Mouse (Mus musculus) kidney, embryonic 15.5 days (tissue): ENCODE measurements around the gene Prr19. TPM values are rescaled to one million over a fixed set of nuclear protein-coding genes. Genes with fewer than 3 reads are reported as not detected.

Experiments
- ATAC-seq: fragments of 200-750 bp; cut with Nextera tagmentation; replicated peaks from 2 replicates; pipeline ENCODE4 v1.8.0; 2017; ENCODE audit warnings: moderate TSS enrichment; ENCODE audit not compliant: low FRiP score
- H3K27ac ChIP-seq: fragments of 300-500 bp; sonication (generic); 2 replicates; pipeline ENCODE4 v1.5.1; 2015; ENCODE audit warnings: mild to moderate bottlenecking, inconsistent platforms
- H3K27me3 ChIP-seq: fragments of 300-500 bp; sonication (generic); 2 replicates; pipeline ENCODE4 v1.6.1; 2015; ENCODE audit warnings: inconsistent platforms
- H3K36me3 ChIP-seq: fragments of 300-500 bp; sonication (generic); 2 replicates; pipeline ENCODE4 v1.6.1; 2015; ENCODE audit warnings: inconsistent platforms
- H3K4me1 ChIP-seq: fragments of 300-500 bp; sonication (generic); 2 replicates; pipeline ENCODE4 v1.6.1; 2015; ENCODE audit warnings: inconsistent platforms
- H3K4me2 ChIP-seq: fragments of 300-500 bp; sonication (generic); 2 replicates; pipeline ENCODE4 v1.6.1; 2015; ENCODE audit warnings: moderate library complexity, mild to moderate bottlenecking, inconsistent platforms
- H3K4me3 ChIP-seq: fragments of 300-500 bp; sonication (generic); replicated peaks from 2 replicates; pipeline ENCODE4 v1.5.1; 2015; ENCODE audit warnings: mild to moderate bottlenecking, inconsistent platforms
- H3K9ac ChIP-seq: fragments of 300-500 bp; sonication (generic); 2 replicates; pipeline ENCODE4 v1.6.1; 2015; ENCODE audit warnings: mild to moderate bottlenecking, inconsistent platforms
- H3K9me3 ChIP-seq: fragments of 300-500 bp; sonication (generic); replicated peaks from 2 replicates; pipeline ENCODE4 v1.6.1; 2016; ENCODE audit warnings: inconsistent platforms
- WGBS: fragments of 180-500 bp; shearing (Covaris S2); methylation state at CpG from one replicate; pipeline ENCODE4 v1.1.7; 2015; ENCODE audit warnings: mixed read lengths; 5-methylcytosine and 5-hydroxymethylcytosine counted together
- polyA plus RNA-seq: library from polyadenylated mRNA; unstranded; fragments of >200 nt; fragmentation: Nextera tagmentation; extraction: Ambion mirVana; gene quantifications from 2 replicates; pipeline ENCODE4 v1.2.1, GENCODE M21; 2015

Prr19 gene
- polyA plus RNA-seq, 1 experiment from 2014 or later, result 0.90 TPM

DNA sequence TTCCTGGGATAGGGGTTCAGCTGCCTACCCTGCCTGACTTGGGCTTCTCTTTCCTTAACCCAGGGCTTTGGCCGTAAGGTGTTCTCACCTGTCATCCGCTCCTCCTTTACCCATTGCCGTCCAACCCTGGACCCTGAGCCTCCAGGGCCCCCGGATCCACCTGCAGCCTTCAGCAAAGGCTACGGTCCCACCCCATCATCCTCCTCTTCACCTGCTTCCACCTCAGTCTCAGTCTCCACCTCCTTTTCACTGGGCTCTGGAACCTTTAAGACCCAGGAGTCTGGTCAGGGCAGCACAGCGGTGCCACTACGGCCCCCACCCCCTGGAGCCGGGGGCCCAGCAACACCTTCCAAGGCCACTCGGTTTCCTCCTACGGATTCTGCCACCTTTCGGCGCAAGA is 13.2 kb upstream of the Prr19 start:
- ATAC-seq, result no peak
- 86% methylated on average over 12 of the region's 12 CpGs for WGBS
- no peaks in the 10 kb centered on the region for H3K27me3 ChIP-seq

DNA sequence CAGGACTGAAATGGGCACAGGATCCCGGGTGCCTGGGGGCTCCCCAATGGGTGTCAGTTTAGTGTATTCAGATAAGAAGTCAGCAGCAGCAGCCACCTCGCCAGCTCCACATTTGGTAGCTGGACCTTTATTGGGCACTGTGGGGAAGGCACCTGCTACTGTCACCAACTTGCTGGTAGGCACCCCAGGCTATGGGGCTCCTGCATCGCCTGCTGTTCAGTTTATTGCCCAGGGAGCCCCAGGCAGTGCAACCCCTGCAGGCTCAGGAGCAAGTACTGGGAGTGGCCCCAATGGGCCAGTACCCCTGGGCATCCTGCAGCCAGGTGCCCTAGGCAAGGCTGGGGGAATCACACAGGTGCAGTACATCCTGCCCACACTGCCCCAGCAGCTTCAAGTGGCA is 12.5 kb upstream of the Prr19 start:
- Histone ChIP-seq H3K36me3 (peaks cover 91% of the 10 kb centered on the region), H3K27me3 (no peaks in the 10 kb centered on the region), H3K27ac (no peak overlapping the region), H3K4me3 (no peak overlapping the region), H3K4me1 (peaks cover 30% of the 10 kb centered on the region), H3K9me3 (no peaks in the 10 kb centered on the region), H3K4me2 (no peak overlapping the region), H3K9ac (no peak overlapping the region)
- WGBS, result 94% methylated on average over 3 of the region's 3 CpGs
- ATAC-seq, result no peak

More for the DNA sequence above, 13.2 kb upstream of the Prr19 start:
- peaks cover 84% of the 10 kb centered on the region for H3K36me3 ChIP-seq
- H3K9ac ChIP-seq, result no peak overlapping the region
- no peak overlapping the region for H3K4me2 ChIP-seq
- H3K27ac ChIP-seq, result no peak overlapping the region
- no peak overlapping the region for H3K4me3 ChIP-seq
- H3K9me3 ChIP-seq, result no peaks in the 10 kb centered on the region
- peaks cover 37% of the 10 kb centered on the region for H3K4me1 ChIP-seq

DNA sequence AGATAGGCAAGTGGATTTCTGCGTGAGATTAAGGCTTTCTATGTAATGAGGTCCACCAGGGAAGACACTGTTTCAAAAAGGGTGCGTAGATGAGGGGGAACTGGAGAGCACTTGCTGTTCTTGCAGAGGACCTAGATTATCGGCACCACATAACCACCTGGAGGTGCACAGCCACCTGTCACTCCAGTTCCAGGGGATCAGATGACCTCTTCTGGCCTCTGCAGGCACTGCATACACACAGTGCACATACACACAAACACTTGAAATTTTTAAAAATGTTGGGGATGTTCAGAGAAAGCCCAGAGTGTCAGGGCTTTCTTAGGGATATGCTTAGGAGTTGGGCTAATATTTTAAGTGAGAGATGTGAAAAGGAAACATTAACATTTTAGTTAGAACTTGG is 11.3 kb upstream of the Prr19 start:
- Histone ChIP-seq H3K4me1 (peaks cover 18% of the 10 kb centered on the region), H3K4me3 (no peak overlapping the region), H3K9ac (no peak overlapping the region), H3K9me3 (no peaks in the 10 kb centered on the region), H3K36me3 (peaks cover 98% of the 10 kb centered on the region), H3K27me3 (no peaks in the 10 kb centered on the region), H3K27ac (no peak overlapping the region), H3K4me2 (no peak overlapping the region)
- ATAC-seq, result no peak
- WGBS, result 98% methylated on average over 3 of the region's 3 CpGs

DNA sequence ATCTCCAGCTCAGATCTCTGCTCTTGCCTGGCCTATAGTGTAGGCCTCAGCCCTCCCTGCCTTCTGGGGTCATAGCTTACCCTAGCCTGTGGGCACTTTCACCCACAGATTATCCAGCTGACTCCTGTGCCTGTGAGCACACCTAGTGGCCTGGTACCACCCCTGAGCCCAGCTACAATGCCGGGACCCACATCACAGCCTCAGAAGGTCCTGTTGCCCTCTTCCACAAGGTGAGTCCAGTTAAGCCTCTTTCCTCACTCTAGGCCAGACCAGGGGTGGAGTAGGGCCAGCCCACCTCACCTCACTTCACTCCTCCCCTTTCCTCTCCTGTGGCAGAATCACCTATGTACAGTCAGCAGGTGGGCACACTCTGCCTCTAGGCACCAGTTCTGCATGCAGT is 10.7 kb upstream of the Prr19 start:
- Histone ChIP-seq H3K36me3 (peaks cover 98% of the 10 kb centered on the region), H3K4me1 (peaks cover 21% of the 10 kb centered on the region), H3K4me2 (no peak overlapping the region), H3K9me3 (no peaks in the 10 kb centered on the region), H3K4me3 (no peak overlapping the region), H3K27ac (0 out of 2 replicates have a peak overlapping the region, but pooled peaks have one; percentile 19), H3K27me3 (no peaks in the 10 kb centered on the region), H3K9ac (no peak overlapping the region)
- ATAC-seq, result no peak
- WGBS, result 100% methylated on average over 1 of the region's 1 CpGs

DNA sequence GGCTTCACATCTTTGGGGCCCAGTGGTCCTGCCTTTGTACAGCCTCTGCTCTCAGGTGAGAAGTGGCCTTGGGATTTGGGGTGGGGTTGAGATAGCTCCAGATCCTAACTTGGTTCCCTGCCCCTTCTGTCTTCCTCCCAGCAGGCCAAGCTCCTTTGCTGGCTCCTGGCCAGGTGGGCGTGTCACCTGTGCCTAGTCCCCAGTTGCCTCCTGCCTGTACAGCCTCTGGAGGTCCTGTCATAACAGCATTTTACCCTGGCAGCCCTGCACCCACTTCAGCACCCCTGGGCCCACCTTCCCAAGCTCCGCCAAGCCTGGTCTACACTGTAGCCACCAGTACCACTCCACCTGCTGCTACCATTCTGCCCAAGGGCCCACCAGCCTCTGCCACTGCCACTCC is 10.3 kb upstream of the Prr19 start:
- 0 out of 2 replicates have a peak overlapping the region, but pooled peaks have one; percentile 2 for H3K27ac ChIP-seq
- no peak overlapping the region for H3K4me2 ChIP-seq
- no peak for ATAC-seq
- H3K9ac ChIP-seq, result no peak overlapping the region
- no peak overlapping the region for H3K4me3 ChIP-seq
- no peaks in the 10 kb centered on the region for H3K27me3 ChIP-seq
- peaks cover 22% of the 10 kb centered on the region for H3K4me1 ChIP-seq
- H3K36me3 ChIP-seq, result peaks cover 97% of the 10 kb centered on the region
- H3K9me3 ChIP-seq, result no peaks in the 10 kb centered on the region
- WGBS, result 83% methylated on average over 2 of the region's 2 CpGs

DNA sequence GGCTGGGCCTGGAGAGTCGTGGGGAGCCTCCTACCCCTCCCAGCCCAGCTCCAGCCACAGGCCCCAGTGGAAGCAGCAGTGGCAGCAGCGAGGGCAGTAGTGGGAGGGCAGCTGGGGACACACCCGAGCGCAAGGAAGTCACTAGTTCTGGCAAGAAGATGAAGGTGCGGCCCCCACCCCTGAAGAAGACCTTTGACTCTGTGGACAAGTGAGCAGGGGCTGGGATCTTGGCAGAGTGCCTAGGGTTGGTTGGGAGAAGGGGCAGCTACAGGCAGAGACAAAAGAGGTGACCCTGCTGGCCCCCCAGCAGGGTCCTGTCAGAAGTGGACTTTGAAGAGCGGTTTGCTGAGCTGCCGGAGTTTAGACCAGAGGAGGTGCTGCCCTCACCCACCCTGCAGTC is 9.1 kb upstream of the Prr19 start:
- H3K4me1 ChIP-seq, result peaks cover 34% of the 10 kb centered on the region
- no peaks in the 10 kb centered on the region for H3K9me3 ChIP-seq
- H3K36me3 ChIP-seq, result peaks cover 87% of the 10 kb centered on the region
- H3K27ac ChIP-seq, result 0 out of 2 replicates have a peak overlapping the region, but pooled peaks have one; percentile 15
- H3K4me2 ChIP-seq, result no peak overlapping the region
- ATAC-seq, result no peak
- 48% methylated on average over 7 of the region's 7 CpGs for WGBS
- no peak overlapping the region for H3K4me3 ChIP-seq
- H3K9ac ChIP-seq, result no peak overlapping the region
- no peaks in the 10 kb centered on the region for H3K27me3 ChIP-seq

DNA sequence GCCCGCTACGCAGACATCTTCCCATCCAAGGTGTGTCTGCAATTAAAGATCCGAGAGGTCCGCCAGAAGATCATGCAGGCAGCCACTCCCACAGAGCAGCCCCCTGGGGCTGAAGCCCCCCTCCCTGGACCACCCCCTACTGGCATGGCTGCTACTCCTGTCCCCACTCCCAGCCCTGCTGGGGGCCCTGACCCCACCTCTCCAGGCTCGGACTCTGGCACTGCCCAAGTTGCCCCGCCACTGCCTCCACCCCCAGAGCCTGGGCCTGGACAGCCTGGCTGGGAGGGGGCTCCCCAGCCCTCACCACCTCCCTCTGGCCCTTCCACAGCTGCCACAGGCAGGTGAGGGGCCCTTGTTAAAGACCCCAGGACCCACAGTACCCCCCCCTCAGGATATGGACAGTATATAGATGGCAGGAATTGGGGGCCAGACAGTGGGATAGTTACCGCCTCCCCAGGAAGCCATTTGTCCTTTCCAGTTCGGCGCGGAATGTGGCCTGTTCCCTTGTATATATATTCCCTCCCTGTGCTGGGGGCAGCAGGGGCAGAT is 7.9 kb upstream of the Prr19 start:
- WGBS, result 74% methylated on average over 10 of the region's 10 CpGs
- Histone ChIP-seq H3K27me3 (no peaks in the 10 kb centered on the region), H3K27ac (0 out of 2 replicates have a peak overlapping the region, but pooled peaks have one; percentile 41), H3K4me1 (peaks cover 38% of the 10 kb centered on the region), H3K36me3 (peaks cover 75% of the 10 kb centered on the region), H3K4me2 (no peak overlapping the region), H3K9ac (no peak overlapping the region), H3K4me3 (no peak overlapping the region), H3K9me3 (no peaks in the 10 kb centered on the region)
- no peak for ATAC-seq

DNA sequence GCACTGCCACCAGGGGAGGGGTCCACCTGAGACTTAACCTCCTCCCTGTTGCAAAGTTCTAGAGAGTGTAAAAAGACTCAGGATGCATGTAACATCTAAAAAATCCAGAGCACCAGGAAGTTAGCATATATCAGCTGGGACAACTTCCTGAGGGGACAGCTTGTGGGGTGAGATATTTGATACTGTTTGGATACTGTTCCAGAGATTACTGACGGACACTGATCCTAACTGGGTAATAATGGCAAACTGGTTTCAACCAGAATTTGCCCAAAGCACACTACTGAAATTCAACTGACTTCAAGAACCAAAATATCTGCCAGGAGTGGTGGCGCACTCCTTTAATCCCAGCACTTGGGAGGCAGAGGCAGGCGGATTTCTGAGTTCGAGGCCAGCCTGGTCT is 6.7 kb upstream of the Prr19 start:
- no peak overlapping the region for H3K27ac ChIP-seq
- 82% methylated on average over 4 of the region's 4 CpGs for WGBS
- no peak for ATAC-seq
- no peaks in the 10 kb centered on the region for H3K9me3 ChIP-seq
- no peak overlapping the region for H3K4me3 ChIP-seq
- H3K4me2 ChIP-seq, result no peak overlapping the region
- peaks cover 44% of the 10 kb centered on the region for H3K4me1 ChIP-seq
- no peak overlapping the region for H3K9ac ChIP-seq
- no peaks in the 10 kb centered on the region for H3K27me3 ChIP-seq
- H3K36me3 ChIP-seq, result peaks cover 63% of the 10 kb centered on the region

DNA sequence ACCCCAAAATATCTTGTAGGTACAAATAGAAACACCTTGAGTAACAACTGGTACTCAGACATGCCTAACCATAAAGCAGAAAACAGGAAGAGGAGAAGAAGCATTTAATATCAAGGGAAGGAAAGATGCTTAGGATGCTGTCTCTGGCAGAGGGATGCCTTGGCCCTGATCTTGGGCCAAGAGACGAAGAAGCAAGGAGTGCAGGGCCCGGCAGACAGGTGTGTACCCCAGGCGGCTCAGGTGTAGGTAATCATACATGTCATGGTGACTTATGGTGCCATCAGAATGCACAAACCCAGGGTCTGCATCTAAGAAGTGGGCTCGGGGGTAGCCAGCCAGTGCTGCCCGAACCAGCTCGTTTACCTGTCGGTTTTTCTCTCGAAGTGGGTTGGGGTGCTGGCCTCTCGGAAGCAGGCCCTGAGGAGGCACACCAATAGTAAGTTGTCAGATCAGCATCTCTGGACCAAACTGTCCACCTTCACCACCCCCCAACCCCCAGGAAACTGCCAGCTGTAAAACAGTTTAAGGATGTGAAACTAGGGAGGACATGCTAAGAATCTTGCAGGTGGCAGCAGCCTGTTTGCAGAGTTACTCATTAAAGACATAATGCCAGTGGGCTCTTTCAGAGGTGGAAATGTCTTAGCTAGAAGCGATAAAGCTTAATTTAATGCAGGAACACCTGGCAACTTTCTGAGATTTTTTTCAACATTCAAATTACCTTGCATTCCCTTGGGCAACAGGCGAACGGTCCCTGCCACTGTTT is 6.1 kb upstream of the Prr19 start:
- Histone ChIP-seq H3K9ac (no peak overlapping the region), H3K4me3 (no peak overlapping the region), H3K4me2 (no peak overlapping the region), H3K4me1 (peaks cover 44% of the 10 kb centered on the region), H3K36me3 (peaks cover 56% of the 10 kb centered on the region), H3K9me3 (no peaks in the 10 kb centered on the region), H3K27me3 (no peaks in the 10 kb centered on the region), H3K27ac (no peak overlapping the region)
- no peak for ATAC-seq
- 84% methylated on average over 12 of the region's 12 CpGs for WGBS

DNA sequence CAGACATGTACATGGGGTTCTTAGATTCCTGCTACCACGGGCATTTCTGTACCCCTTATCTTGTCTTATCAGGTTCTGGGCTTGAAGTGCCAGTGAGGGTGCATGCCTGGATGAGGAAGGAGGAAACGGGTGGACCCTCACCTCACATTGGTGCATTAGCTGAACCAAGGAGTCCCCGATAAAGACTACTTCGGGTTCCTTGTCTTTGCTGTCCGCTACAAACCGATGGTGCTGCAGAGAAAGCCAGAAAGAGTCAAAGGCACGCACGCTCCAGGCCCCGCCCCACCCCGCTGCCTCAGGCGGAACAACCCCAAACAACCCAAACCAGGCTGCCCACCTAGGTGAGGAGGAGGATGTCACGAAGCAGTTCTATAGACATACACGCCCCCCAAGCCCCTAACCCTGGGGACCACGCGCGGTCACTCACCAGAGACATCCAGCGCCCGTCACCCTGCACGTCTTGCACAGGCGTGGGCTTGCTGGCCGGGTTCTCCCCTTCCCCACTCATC is 4.2 kb upstream of the Prr19 start:
- peak; percentile 26 for ATAC-seq

DNA sequence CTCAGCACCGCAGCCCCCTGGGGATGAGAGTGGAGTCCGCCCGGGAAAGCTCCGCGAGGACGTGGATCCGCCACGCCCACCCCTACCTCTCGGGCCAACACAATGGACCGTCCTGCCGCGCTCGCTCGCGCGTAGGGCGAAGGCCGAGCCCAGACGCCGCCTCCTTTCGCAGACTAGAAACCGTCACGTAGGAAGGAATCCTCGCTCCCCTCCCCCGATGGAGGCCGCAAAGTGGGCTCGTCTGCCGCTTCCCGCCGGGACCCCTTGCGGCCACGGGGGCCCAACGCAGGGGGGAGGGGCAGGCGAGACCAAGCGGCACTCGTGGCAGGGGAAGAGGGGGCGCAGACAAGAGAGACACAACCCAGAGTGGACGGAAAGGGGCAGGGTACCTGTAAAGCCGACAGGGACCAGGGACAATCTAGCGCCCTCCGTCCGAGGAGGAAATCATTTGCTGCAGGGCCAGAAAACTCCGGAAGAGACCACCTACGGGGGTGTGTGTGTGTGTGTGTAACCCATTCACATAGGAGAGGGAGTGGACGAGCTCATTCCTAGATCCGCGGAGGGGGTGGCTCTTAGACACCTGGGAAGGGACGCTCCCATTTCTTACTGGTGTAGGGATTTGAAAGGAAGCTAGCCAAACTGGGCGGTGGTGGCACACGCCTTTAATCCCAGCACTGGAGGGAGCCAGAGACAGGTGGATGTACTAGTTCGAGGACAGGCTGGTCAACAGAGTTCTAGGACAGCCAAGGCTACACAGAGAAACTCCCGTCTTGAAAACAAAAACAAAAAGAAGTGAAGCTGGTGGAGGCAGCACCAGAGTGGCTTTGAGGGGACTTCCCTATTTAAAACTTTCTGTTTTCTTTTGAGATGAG is 3.5 kb upstream of the Prr19 start, which contains the start of gene Pafah1b3:
Gene Pafah1b3, minus strand, starts transcription at position 533 of the 872 bp plus-strand sequence.
- H3K9ac ChIP-seq, result peak within 1 kb of the TSS; percentile 70
- H3K9me3 ChIP-seq, result no peaks in the 10 kb centered on the region
- peak; percentile 95 for ATAC-seq
- peak within 1 kb of the TSS; percentile 66 for H3K4me3 ChIP-seq
- peak within 1 kb of the TSS; percentile 94 for H3K27ac ChIP-seq
- H3K36me3 ChIP-seq, result peaks cover 31% of the 10 kb centered on the region
- no peaks in the 10 kb centered on the region for H3K27me3 ChIP-seq
- WGBS, result under 1% methylated on average over 52 of the region's 52 CpGs
- peak within 1 kb of the TSS; percentile 76 for H3K4me2 ChIP-seq
- peaks cover 31% of the 10 kb centered on the region for H3K4me1 ChIP-seq

More for the DNA sequence above, 4.2 kb upstream of the Prr19 start:
- no peaks in the 10 kb centered on the region for H3K27me3 ChIP-seq
- peak overlapping the region; percentile 94 for H3K27ac ChIP-seq
- H3K4me1 ChIP-seq, result peaks cover 36% of the 10 kb centered on the region
- WGBS, result under 1% methylated on average over 21 of the region's 21 CpGs
- peak overlapping the region; percentile 76 for H3K4me2 ChIP-seq
- H3K36me3 ChIP-seq, result peaks cover 38% of the 10 kb centered on the region
- no peaks in the 10 kb centered on the region for H3K9me3 ChIP-seq
- H3K9ac ChIP-seq, result peak overlapping the region; percentile 70
- H3K4me3 ChIP-seq, result peak overlapping the region; percentile 66
